Mouse (Mus musculus) limb, embryonic 11.5 days (tissue): Measurements from ENCODE around the gene Wdr38. TPM values are rescaled to one million over a fixed set of nuclear protein-coding genes. Genes with fewer than 3 reads are reported as not detected.
A peak's percentile ranks its signal among the peaks of the same experiment; 100 is the strongest.

Experiments
- ATAC-seq: fragments of 200-750 bp; cut with Nextera tagmentation; 2 replicates; pipeline ENCODE4 v1.8.0; 2017; ENCODE audit warnings: low read depth; ENCODE audit not compliant: insufficient number of reproducible peaks, low FRiP score, low TSS enrichment
- DNase-seq: peaks from one replicate; pipeline ENCODE4 v3.0.0-alpha.2; 2015; ENCODE audit warnings: low spot score
- H3K27ac ChIP-seq: fragments of 300-500 bp; sonication (generic); replicated peaks from 2 replicates; pipeline ENCODE4 v1.5.1; 2014; ENCODE audit warnings: low read depth, mild to moderate bottlenecking, low read length
- H3K27me3 ChIP-seq: fragments of 300-500 bp; sonication (generic); 2 replicates; pipeline ENCODE4 v1.6.1; 2014; ENCODE audit warnings: mild to moderate bottlenecking, low read length, mixed read lengths; ENCODE audit not compliant: control insufficient read depth, insufficient read depth
- H3K36me3 ChIP-seq: fragments of 300-500 bp; sonication (generic); 2 replicates; pipeline ENCODE4 v1.6.1; 2014; ENCODE audit warnings: mild to moderate bottlenecking, low read length, moderate library complexity, mixed read lengths; ENCODE audit not compliant: control insufficient read depth, insufficient read depth
- H3K4me1 ChIP-seq: fragments of 300-500 bp; sonication (generic); 2 replicates; pipeline ENCODE4 v1.6.1; 2014; ENCODE audit warnings: low read length, mixed read lengths; ENCODE audit not compliant: control insufficient read depth, insufficient read depth
- H3K4me2 ChIP-seq: fragments of 300-500 bp; sonication (generic); 2 replicates; pipeline ENCODE4 v1.6.1; 2014; ENCODE audit warnings: low read depth, mild to moderate bottlenecking, moderate library complexity; ENCODE audit not compliant: severe bottlenecking
- H3K4me3 ChIP-seq: fragments of 300-500 bp; sonication (generic); 2 replicates; pipeline ENCODE4 v1.5.1; 2014; ENCODE audit warnings: low read depth, low read length
- H3K9ac ChIP-seq: fragments of 300-500 bp; sonication (generic); 2 replicates; pipeline ENCODE4 v1.6.1; 2014; ENCODE audit warnings: mild to moderate bottlenecking, low read length
- H3K9me3 ChIP-seq: fragments of 300-500 bp; sonication (generic); 2 replicates; pipeline ENCODE4 v1.6.1; 2016; ENCODE audit warnings: low read length; ENCODE audit not compliant: control insufficient read depth
- WGBS: fragments of 180-500 bp; shearing (Covaris S2); extraction: QIAGEN DNeasy Blood & Tissue Kit; methylation state at CpG from one replicate; pipeline ENCODE4 v1.1.7; 2014; 5-methylcytosine and 5-hydroxymethylcytosine counted together
- polyA plus RNA-seq: library from polyadenylated mRNA; unstranded; fragments of >200 nt; fragmentation: Nextera tagmentation; extraction: Ambion mirVana; gene quantifications from 2 replicates; pipeline ENCODE4 v1.2.1, GENCODE M21; 2014

Gene Wdr38
- polyA plus RNA-seq, result 1.1 and 1.7 TPM in 2 replicates

DNA sequence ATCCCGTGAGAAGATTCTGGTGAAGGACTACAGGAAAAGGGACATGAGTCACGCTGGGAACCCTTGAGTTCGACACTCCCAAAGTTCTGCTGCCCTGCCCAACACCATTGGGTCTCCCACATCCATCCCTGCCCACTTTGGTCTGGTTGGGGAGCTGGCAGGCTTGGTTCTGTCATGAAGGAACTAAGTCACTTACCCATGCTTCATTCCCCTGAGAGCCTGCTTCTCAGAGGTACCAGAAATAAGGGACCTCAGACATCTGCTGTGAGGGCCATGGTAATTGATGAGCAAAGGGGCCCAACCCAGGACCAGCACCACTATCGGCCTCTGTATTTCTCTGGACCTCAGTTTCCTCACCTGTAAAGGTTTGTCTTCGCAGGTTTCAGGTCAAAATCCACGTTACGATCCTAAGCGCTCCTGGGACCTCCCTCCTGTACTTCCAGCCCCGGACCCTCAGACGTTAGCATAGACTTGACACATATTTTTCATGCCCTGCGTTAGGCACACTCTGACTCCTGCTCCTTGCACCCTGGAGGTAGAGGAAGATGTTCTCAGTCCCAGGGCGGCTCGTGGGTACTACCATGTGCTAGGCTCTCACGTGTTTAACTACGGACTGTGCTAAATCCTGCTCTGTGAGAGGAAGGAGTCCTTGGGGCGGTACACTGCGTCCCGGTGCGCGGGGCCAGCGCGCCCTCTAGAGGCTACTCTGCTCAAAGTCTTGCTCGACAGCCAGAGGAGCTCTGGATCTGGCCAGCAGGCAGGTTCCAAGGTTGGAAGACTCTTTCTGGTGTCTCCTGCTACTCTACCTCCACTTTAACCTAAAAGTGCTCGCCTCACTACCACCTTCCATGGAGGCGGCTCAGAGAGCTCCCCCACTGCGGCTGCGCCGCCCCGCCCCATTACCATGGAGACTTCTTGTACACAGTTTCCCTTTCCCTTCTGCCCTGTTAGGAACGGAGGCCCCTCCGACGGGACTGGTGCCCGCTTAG lies at the start of gene Wdr38:
Gene Wdr38, plus strand, starts transcription at position 91 of the 989 bp plus-strand sequence.
- H3K27ac ChIP-seq, result no peak within 1 kb of the TSS
- WGBS, result 16% methylated on average over 33 of the region's 33 CpGs

DNA sequence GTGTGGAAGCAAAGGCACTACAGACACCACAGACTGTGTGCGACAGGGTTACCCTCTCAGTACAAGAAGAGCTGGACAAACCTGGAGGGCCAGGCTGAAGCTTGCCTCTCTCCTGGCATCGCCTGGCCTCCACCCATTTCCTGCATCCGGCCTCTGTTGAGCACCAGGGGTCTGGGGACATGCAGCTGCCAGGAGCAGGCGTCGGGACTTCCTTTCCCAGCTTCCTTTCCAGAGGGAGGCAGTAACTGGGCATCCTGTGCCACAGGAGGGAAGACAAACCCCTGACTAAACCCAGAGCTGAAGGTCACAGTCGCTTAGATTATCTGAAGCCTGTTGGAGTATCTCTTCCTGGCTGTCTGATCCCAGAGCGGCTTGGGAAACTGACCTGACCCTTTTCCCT lies 49.7 kb upstream of the Wdr38 start:
- no peak overlapping the region for H3K4me2 ChIP-seq
- ATAC-seq (no peak), DNase-seq (no peak)
- no peak overlapping the region for H3K4me3 ChIP-seq
- H3K9me3 ChIP-seq, result no peaks in the 10 kb centered on the region
- no peaks in the 10 kb centered on the region for H3K27me3 ChIP-seq
- no peak overlapping the region for H3K9ac ChIP-seq
- H3K36me3 ChIP-seq, result no peaks in the 10 kb centered on the region
- H3K4me1 ChIP-seq, result no peaks in the 10 kb centered on the region
- 67% methylated on average over 7 of the region's 7 CpGs for WGBS
- no peak overlapping the region for H3K27ac ChIP-seq

More for the DNA sequence above, at the start of gene Wdr38:
- peak; percentile 93 for DNase-seq
- H3K27me3 ChIP-seq, result no peaks in the 10 kb centered on the region
- peak within 1 kb of the TSS; percentile 27 for H3K4me3 ChIP-seq
- H3K9ac ChIP-seq, result peak within 1 kb of the TSS; percentile 50
- peak; percentile 88 for ATAC-seq
- peak within 1 kb of the TSS; percentile 33 for H3K4me2 ChIP-seq
- peaks cover 12% of the 10 kb centered on the region for H3K36me3 ChIP-seq
- no peaks in the 10 kb centered on the region for H3K9me3 ChIP-seq
- H3K4me1 ChIP-seq, result 0 out of 2 replicates have a peak, but pooled peaks cover 7% of the 10 kb centered on the region

DNA sequence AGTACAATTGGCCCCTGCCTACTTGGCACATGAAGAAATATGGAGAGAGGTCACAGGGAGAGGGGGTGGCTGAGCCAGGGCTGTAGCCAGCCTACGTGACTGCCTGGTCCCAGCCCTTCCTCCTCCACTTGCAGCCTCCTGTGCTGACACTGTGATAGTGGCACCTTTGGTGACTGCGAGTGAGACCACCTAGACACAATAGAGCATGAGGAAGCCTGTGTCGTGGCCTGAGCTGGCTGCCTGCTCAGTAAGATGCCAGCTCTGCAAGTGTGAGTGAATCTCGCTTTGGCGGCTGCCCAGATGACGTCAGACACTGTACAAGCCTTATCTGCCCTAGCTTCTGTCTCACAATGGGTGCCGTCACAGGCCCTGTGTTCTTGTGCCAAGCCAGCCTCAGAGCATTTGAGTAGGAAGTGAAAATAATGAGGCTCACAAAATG lies 47.0 kb upstream of the Wdr38 start:
- Histone ChIP-seq H3K9me3 (no peaks in the 10 kb centered on the region), H3K4me1 (no peaks in the 10 kb centered on the region), H3K9ac (no peak overlapping the region), H3K4me3 (no peak overlapping the region), H3K4me2 (no peak overlapping the region), H3K27ac (no peak overlapping the region), H3K36me3 (no peaks in the 10 kb centered on the region), H3K27me3 (no peaks in the 10 kb centered on the region)
- WGBS, result 86% methylated on average over 7 of the region's 7 CpGs
- ATAC-seq, result no peak
- no peak for DNase-seq

DNA sequence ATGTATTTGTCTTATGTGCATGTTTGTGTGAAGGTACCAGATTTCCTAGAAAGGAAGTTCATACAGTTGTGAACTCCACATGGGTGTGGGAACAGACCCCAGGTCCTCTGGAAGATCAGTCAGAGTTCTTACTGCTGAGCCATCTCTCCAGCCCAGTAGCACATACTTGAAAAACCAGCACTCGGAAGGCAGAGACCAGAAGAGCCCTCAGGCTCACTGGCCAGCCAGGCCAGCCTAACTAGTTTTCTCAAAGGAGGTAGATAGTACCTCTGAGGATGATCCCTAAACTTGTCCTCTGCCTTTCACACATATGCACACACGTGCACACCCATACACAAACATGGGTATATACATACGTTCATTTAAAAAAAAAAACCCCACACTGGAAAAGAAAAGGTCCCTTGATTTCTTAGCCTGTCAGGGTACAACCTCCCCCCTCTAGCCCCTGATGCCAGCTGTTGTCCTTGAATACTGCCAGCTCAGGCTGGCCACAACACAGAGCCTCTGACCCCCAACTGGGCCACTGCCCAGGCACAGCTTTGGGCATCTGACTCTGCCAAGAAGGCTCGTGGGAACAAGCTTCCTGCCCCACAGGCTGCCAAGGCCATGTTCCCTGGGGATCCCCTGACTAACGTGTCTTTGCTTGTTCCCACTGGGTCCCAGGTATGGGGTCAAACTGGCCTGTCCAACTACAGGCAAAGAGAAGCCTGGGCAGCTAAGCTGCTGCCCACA lies 44.0 kb upstream of the Wdr38 start:
- ATAC-seq (no peak), DNase-seq (no peak)
- 69% methylated on average over 5 of the region's 5 CpGs for WGBS
- Histone ChIP-seq H3K9ac (no peak overlapping the region), H3K4me1 (no peaks in the 10 kb centered on the region), H3K27me3 (no peaks in the 10 kb centered on the region), H3K27ac (no peak overlapping the region), H3K9me3 (no peaks in the 10 kb centered on the region), H3K4me2 (no peak overlapping the region), H3K36me3 (no peaks in the 10 kb centered on the region), H3K4me3 (no peak overlapping the region)

DNA sequence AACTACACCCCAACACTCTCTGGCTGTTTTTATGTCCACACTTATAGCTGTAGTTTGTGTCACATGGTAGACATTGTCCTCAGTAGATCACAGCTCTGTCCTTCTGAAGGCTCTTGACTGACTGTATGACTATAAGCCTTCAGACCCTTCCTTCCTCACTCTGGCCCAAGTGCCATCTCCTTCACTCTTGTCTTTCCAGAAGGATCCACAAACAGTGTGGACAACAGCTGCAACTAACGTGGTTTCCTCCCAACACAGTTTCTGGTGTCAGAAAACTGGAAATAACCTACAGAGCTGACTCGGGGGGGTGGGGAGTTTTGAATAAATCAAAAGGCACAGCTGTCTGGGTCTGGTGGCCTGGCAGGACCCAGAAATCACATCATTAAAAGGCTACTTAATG lies 41.2 kb upstream of the Wdr38 start:
- no peak for DNase-seq
- no peaks in the 10 kb centered on the region for H3K36me3 ChIP-seq
- H3K4me1 ChIP-seq, result no peaks in the 10 kb centered on the region
- no peak overlapping the region for H3K4me3 ChIP-seq
- H3K9ac ChIP-seq, result no peak overlapping the region
- no peak overlapping the region for H3K4me2 ChIP-seq
- no peaks in the 10 kb centered on the region for H3K27me3 ChIP-seq
- H3K9me3 ChIP-seq, result no peaks in the 10 kb centered on the region
- WGBS, result 67% methylated on average over 2 of the region's 2 CpGs
- no peak for ATAC-seq
- H3K27ac ChIP-seq, result no peak overlapping the region

DNA sequence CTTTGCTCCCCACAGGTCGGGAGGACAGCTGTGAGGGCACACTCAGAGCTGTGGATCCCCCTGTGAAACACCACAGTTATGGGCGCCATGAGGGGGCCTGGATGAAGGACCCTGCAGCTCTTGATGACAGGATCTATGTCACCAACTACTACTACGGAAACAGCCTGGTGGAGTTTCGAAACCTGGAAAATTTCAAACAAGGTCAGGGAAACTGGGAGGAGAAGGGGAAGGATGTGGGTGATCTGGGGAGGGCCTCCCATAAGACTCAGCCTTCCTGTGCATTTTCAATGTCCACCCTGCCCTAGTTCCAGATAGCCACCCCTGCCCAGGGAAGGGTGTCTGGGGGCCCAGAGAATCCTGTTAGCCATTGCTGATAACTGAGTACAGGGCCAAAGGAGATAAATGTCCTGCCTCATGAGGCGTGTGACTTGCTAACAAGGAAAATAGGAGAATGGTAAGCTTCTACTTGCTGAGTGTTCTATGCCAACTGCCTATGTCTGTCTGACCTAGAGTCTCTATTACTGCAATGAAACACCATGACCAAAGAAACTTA lies 39.5 kb upstream of the Wdr38 start:
- no peak for ATAC-seq
- Histone ChIP-seq H3K27me3 (no peaks in the 10 kb centered on the region), H3K4me1 (no peaks in the 10 kb centered on the region), H3K9ac (no peak overlapping the region), H3K4me2 (no peak overlapping the region), H3K4me3 (no peak overlapping the region), H3K9me3 (no peaks in the 10 kb centered on the region), H3K36me3 (no peaks in the 10 kb centered on the region), H3K27ac (no peak overlapping the region)
- no peak for DNase-seq
- 84% methylated on average over 5 of the region's 5 CpGs for WGBS

DNA sequence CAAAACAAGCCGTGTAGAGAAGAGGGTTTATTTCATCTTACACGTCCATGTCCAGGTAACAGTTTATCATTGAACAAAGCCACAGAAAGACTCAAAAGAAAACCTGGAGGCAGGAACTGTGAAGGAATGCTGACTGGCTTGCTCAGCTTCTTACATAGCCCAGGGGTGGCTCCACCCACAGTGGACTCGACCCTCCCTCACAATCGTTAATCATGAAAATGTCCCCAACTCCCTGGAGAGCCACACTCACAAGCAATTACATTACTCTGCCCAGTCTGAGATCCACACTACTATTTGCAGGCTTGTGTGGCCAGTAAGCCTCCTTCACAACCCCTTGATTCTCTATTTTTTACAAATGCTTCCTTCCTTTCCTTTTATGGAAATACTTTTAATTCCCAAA lies 33.1 kb upstream of the Wdr38 start:
- ATAC-seq (0 out of 2 replicates have a peak, but pooled peaks have one; percentile 44), DNase-seq (peak; percentile 64)
- H3K4me3 ChIP-seq, result no peak overlapping the region
- H3K9ac ChIP-seq, result no peak overlapping the region
- no peaks in the 10 kb centered on the region for H3K27me3 ChIP-seq
- H3K9me3 ChIP-seq, result no peaks in the 10 kb centered on the region
- no peaks in the 10 kb centered on the region for H3K36me3 ChIP-seq
- 22% methylated on average over 4 of the region's 4 CpGs for WGBS
- H3K27ac ChIP-seq, result no peak overlapping the region
- no peaks in the 10 kb centered on the region for H3K4me1 ChIP-seq
- no peak overlapping the region for H3K4me2 ChIP-seq

DNA sequence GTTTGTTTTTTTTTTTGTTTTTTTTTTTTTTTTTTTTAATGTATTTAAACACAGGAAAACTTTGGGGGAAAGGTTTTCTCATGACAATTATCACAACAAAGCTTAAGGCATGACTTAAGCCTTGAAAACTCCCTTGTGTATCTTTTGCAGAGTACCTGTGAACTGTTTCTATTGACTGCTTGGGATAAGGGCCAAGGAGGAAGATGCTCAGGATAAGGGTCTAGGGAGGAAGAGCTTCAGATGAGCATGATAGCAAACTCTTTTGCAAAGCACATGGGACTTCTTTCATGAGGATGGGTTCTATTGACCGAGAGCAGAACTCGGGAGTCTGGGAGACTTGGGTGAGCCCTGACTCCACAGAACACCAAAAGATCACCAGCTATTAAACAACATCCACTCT lies 27.6 kb upstream of the Wdr38 start:
- Histone ChIP-seq H3K27ac (no peak overlapping the region), H3K4me3 (no peak overlapping the region), H3K9me3 (no peaks in the 10 kb centered on the region), H3K4me1 (no peaks in the 10 kb centered on the region), H3K36me3 (no peaks in the 10 kb centered on the region), H3K27me3 (no peaks in the 10 kb centered on the region), H3K4me2 (no peak overlapping the region), H3K9ac (no peak overlapping the region)
- ATAC-seq (no peak), DNase-seq (no peak)
- 93% methylated on average over 2 of the region's 2 CpGs for WGBS
